Mouse (Mus musculus) monocyte, adult 5-6 weeks (primary cell): ENCODE data around the gene Prr29. TPM values are rescaled to one million over a fixed set of nuclear protein-coding genes. Genes with fewer than 3 reads are reported as not detected.

Experiments
- total RNA-seq: library from RNA; stranded (forward); fragments of 200-1000, 200-491, 200-594 nt; gene quantifications from 3 replicates; pipeline ENCODE4 v1.2.3, GENCODE M21; 2017

The Prr29 gene
- total RNA-seq, 1 experiment from 2014 or later, result not detected

Other genes starting within 250 kb of the Prr29 start
- not detected in 3 replicates for gene Gm10840, start 204.6 kb upstream of the Prr29 start, total RNA-seq
- 91.7 to 118 TPM (median 94.0 TPM) in 3 replicates for gene Limd2, start 204.6 kb upstream of the Prr29 start, total RNA-seq
- 20.0 to 33.6 TPM (median 21.1 TPM) in 3 replicates for gene Strada, start 163.3 kb upstream of the Prr29 start, total RNA-seq
- 131 to 182 TPM (median 140 TPM) in 3 replicates for gene Ccdc47, start 149.1 kb upstream of the Prr29 start, total RNA-seq
- gene Ddx42, start 148.5 kb upstream of the Prr29 start, total RNA-seq, result 90.8 to 119 TPM (median 99.4 TPM) in 3 replicates
- gene Ftsj3, start 109.4 kb upstream of the Prr29 start, total RNA-seq, result 77.3 to 82.1 TPM (median 79.9 TPM) in 3 replicates
- 75.9 to 107 TPM (median 106 TPM) in 3 replicates for gene Psmc5, start 109.3 kb upstream of the Prr29 start, total RNA-seq
- gene Smarcd2, start 92.5 kb upstream of the Prr29 start, total RNA-seq, result 131 to 175 TPM (median 165 TPM) in 3 replicates
- gene Tcam1, start 88.8 kb upstream of the Prr29 start, total RNA-seq, result not detected in 3 replicates
- gene Gh, start 63.6 kb upstream of the Prr29 start, total RNA-seq, result 1.5 TPM in 1 of 3 replicates, not detected in the others
- 105 to 131 TPM (median 123 TPM) in 3 replicates for gene Cd79b, start 50.7 kb upstream of the Prr29 start, total RNA-seq
- gene Scn4a, start 12.2 kb upstream of the Prr29 start, total RNA-seq, result 0.11 to 0.38 TPM (median 0.29 TPM) in 3 replicates
- gene Icam2, start 22.6 kb downstream of the Prr29 start, total RNA-seq, result 32.3 to 70.2 TPM (median 56.4 TPM) in 3 replicates
- 27.8 to 71.5 TPM (median 30.5 TPM) in 3 replicates for gene Ern1, start 122.4 kb downstream of the Prr29 start, total RNA-seq
- 15.4 to 24.3 TPM (median 17.8 TPM) in 3 replicates for gene Tex2, start 248.0 kb downstream of the Prr29 start, total RNA-seq